Mouse (Mus musculus): ENCODE data around the gene Olfr154.

DNA sequence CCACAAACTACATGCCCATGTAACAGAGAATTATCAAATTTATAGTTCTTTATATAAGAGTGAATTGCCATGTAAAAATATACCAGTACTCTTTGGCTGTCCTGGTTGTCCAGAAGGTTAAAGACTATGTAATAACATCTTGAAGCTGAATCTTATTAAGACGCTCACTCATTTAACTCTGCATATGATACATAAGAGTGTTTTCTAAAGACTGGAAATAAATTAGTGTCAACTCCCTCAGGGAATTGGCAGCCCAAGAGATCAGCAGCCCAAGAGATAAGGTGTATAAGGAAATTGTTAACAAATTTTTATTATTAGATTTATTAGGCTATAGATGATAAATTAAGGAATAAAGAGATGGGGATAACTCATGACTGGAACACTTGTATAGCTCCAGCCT lies 13.7 kb downstream of the Olfr154 start, which contains the start of gene Olfr1002:
- TF ChIP-seq CTCF (IDR thresholded peaks at IDR 0.05; ENCODE audit: borderline replicate concordance, insufficient read depth, low read depth, low read length) (no peak), POLR2A (IDR thresholded peaks at IDR 0.05; ENCODE audit: borderline replicate concordance, insufficient read depth, low read length) (no peak)
